Mouse (Mus musculus): ENCODE results near the gene Zc3h13.

DNA sequence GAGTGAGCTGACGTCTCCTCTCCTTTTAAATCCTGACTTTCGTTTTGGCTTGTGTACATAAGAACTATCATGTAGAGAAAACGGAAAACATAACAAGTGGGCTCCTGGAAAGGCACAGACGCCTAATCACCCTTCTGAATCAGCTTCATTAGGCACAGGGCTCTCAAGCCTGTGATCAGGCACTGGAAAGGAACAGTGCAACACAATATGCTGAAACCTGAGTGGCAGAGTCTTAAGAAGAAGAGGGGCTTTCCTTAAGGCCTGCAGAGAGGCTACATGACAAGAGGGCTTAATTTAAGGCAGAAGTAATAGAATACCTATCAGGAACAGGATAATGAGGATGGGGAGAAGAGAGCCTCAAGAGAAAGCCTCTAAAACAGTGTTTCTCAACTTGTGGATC lies 67.5 kb downstream of the Zc3h13 start:
- TF ChIP-seq CTCF (IDR thresholded peaks at IDR 0.05; ENCODE audit: low read depth) (no peak), EP300 (IDR thresholded peaks at IDR 0.05; ENCODE audit: low read depth) (no peak)

All from heart, postnatal 0 days (tissue).